ENCODE assay signal across 21 mouse cellular contexts in genomic region chr3:138498731-138499130, GRCm38 (mm10). TPM values are rescaled to one million over a fixed set of nuclear protein-coding genes. Genes with fewer than 3 reads are reported as not detected.
DNase-seq lines count a peak whose midpoint lies in the region; ATAC-seq and TF ChIP-seq lines count a peak whose summit lies in the region.
"Had no signal": no experiment of that assay in that cellular context is flagged by ENCODE, and none has a peak within 500 bp of the region (broad histone marks: within the 10 kb centered on the region; RNA-seq: fewer than 3 reads in every experiment).

No protein-coding gene starts in this region.

- WGBS in hindbrain, embryonic 10.5 days = 68% methylated on average over 4 of the region's 4 CpGs
- WGBS in hindbrain, embryonic 16.5 days = 74% methylated on average over 4 of the region's 4 CpGs
- WGBS in midbrain, embryonic 10.5 days = 68% methylated on average over 4 of the region's 4 CpGs
- 69% methylated on average over 4 of the region's 4 CpGs for WGBS in midbrain, embryonic 16.5 days
- 72% methylated on average over 4 of the region's 4 CpGs for WGBS in midbrain, embryonic 11.5 days
- 81% methylated on average over 4 of the region's 4 CpGs for WGBS in midbrain, postnatal 0 days

- TF ChIP-seq CTCF in midbrain, postnatal 0 days (IDR thresholded peaks at IDR 0.05) = no peak

- no peak overlapping the region for H3K4me3 ChIP-seq in hindbrain, embryonic 10.5 days
- no peak overlapping the region for H3K4me3 ChIP-seq in hindbrain, embryonic 16.5 days (ENCODE audit: low read length)
- no peak overlapping the region for H3K4me3 ChIP-seq in midbrain, embryonic 10.5 days
- H3K4me3 ChIP-seq in midbrain, embryonic 16.5 days (ENCODE audit: low read depth, low read length) = no peak overlapping the region
- H3K4me3 ChIP-seq in midbrain, embryonic 11.5 days (ENCODE audit: low read depth, low read length) = no peak overlapping the region
- H3K4me3 ChIP-seq in midbrain, postnatal 0 days (ENCODE audit: low read depth, low read length) = no peak overlapping the region

- H3K27ac ChIP-seq in hindbrain, embryonic 10.5 days = peak overlapping the region; percentile 82; the same call in 1 of the 2 replicates
- no peak overlapping the region for H3K27ac ChIP-seq in hindbrain, embryonic 16.5 days (ENCODE audit: low read depth, low read length)
- H3K27ac ChIP-seq in midbrain, embryonic 10.5 days (replicated peaks) = 0 out of 2 replicates have a peak overlapping the region, but pooled peaks have one; percentile 42
- no peak overlapping the region for H3K27ac ChIP-seq in midbrain, embryonic 16.5 days (ENCODE audit: low read length)
- no peak overlapping the region for H3K27ac ChIP-seq in midbrain, embryonic 11.5 days (ENCODE audit: low read depth, low read length)
- no peak overlapping the region for H3K27ac ChIP-seq in midbrain, postnatal 0 days (ENCODE audit: low read depth, low read length)

- no peak overlapping the region for H3K9ac ChIP-seq in hindbrain, embryonic 16.5 days (ENCODE audit: low read depth, low read length)
- H3K9ac ChIP-seq in midbrain, embryonic 16.5 days (ENCODE audit: low read depth, low read length) = no peak overlapping the region
- no peak overlapping the region for H3K9ac ChIP-seq in midbrain, embryonic 11.5 days (ENCODE audit: low read length)
- no peak overlapping the region for H3K9ac ChIP-seq in midbrain, postnatal 0 days (replicated peaks; ENCODE audit: low read length, poor library complexity, severe bottlenecking)

- intact Hi-C loops in heart, postnatal 25 days (cut with DNase I) = no loop called here

- ATAC-seq in hindbrain, embryonic 16.5 days = no peak
- ATAC-seq in midbrain, embryonic 16.5 days = no peak
- ATAC-seq in midbrain, embryonic 11.5 days (ENCODE audit: low FRiP score) = no peak
- ATAC-seq in midbrain, postnatal 0 days (ENCODE audit: low FRiP score) = no peak
- ATAC-seq: activated CD4-positive, CD25-positive, alpha-beta regulatory T cell, adult 4 months; CD4-positive, CD25-positive, alpha-beta regulatory T cell, adult 4 months; Patski had no signal

- H3K9me3 ChIP-seq in hindbrain, embryonic 10.5 days = no peaks in the 10 kb centered on the region
- no peaks in the 10 kb centered on the region for H3K9me3 ChIP-seq in hindbrain, embryonic 16.5 days (ENCODE audit: control insufficient read depth, low read length)
- H3K9me3 ChIP-seq in midbrain, embryonic 10.5 days (replicated peaks) = no peaks in the 10 kb centered on the region
- H3K9me3 ChIP-seq in midbrain, embryonic 16.5 days (replicated peaks; ENCODE audit: control insufficient read depth, low read length, poor library complexity, severe bottlenecking) = no peaks in the 10 kb centered on the region
- H3K9me3 ChIP-seq in midbrain, embryonic 11.5 days (ENCODE audit: control insufficient read depth, low read length) = no peaks in the 10 kb centered on the region
- no peaks in the 10 kb centered on the region for H3K9me3 ChIP-seq in midbrain, postnatal 0 days (ENCODE audit: low read length)
- H3K9me3 ChIP-seq: G1E had no signal

- peak; percentile 64 for DNase-seq in heart, adult 11 months
- DNase-seq in heart, postnatal 25 days (ENCODE audit: low spot score) = no peak
- no peak for DNase-seq in hindbrain, embryonic 10.5 days (ENCODE audit: low spot score)
- DNase-seq in midbrain, embryonic 10.5 days (ENCODE audit: low spot score) = no peak
- DNase-seq in midbrain, embryonic 11.5 days (ENCODE audit: low spot score, missing footprints) = peak; percentile 67
- no peak for DNase-seq in midbrain, postnatal 0 days (ENCODE audit: low spot score)
- DNase-seq: adrenal gland, adult 2 months; adrenal gland, adult 8-10 months; adrenal gland, postnatal 10 days; adrenal gland, postnatal 14 days; adrenal gland, postnatal 25 days; adrenal gland, postnatal 36 days; B cell, adult 2 months; cerebellum, adult 11 months; cerebellum, adult 11-12 months had no signal

- no peak overlapping the region for H3K4me2 ChIP-seq in hindbrain, embryonic 16.5 days (ENCODE audit: low read length)
- no peak overlapping the region for H3K4me2 ChIP-seq in midbrain, embryonic 16.5 days (ENCODE audit: low read length)
- H3K4me2 ChIP-seq in midbrain, embryonic 11.5 days = no peak overlapping the region
- no peak overlapping the region for H3K4me2 ChIP-seq in midbrain, postnatal 0 days (ENCODE audit: low read depth, low read length, poor library complexity, severe bottlenecking)

- no peaks in the 10 kb centered on the region for H3K36me3 ChIP-seq in hindbrain, embryonic 10.5 days
- no peaks in the 10 kb centered on the region for H3K36me3 ChIP-seq in hindbrain, embryonic 16.5 days (ENCODE audit: control insufficient read depth, insufficient read depth, low read length)
- no peaks in the 10 kb centered on the region for H3K36me3 ChIP-seq in midbrain, embryonic 10.5 days
- H3K36me3 ChIP-seq in midbrain, embryonic 16.5 days (ENCODE audit: control insufficient read depth, insufficient read depth, low read length) = no peaks in the 10 kb centered on the region
- H3K36me3 ChIP-seq in midbrain, embryonic 11.5 days (ENCODE audit: control insufficient read depth, insufficient read depth, low read length) = no peaks in the 10 kb centered on the region
- H3K36me3 ChIP-seq in midbrain, postnatal 0 days (ENCODE audit: insufficient read depth, low read length) = no peaks in the 10 kb centered on the region
- H3K36me3 ChIP-seq: G1E had no signal

- H3K4me1 ChIP-seq in hindbrain, embryonic 10.5 days (replicated peaks) = peaks cover 43% of the 10 kb centered on the region
- no peaks in the 10 kb centered on the region for H3K4me1 ChIP-seq in hindbrain, embryonic 16.5 days (ENCODE audit: control insufficient read depth, insufficient read depth, low read depth, low read length)
- peaks cover 38% of the 10 kb centered on the region for H3K4me1 ChIP-seq in midbrain, embryonic 10.5 days
- peaks cover 5% of the 10 kb centered on the region for H3K4me1 ChIP-seq in midbrain, embryonic 16.5 days (ENCODE audit: control insufficient read depth, insufficient read depth, low read length)
- peaks cover 16% of the 10 kb centered on the region; the same call in 1 of the 2 replicates for H3K4me1 ChIP-seq in midbrain, embryonic 11.5 days (ENCODE audit: control insufficient read depth, insufficient read depth, low read length)
- H3K4me1 ChIP-seq in midbrain, postnatal 0 days (ENCODE audit: insufficient read depth, low read length) = no peaks in the 10 kb centered on the region

- no peaks in the 10 kb centered on the region for H3K27me3 ChIP-seq in hindbrain, embryonic 10.5 days (ENCODE audit: insufficient read depth, poor library complexity, severe bottlenecking)
- H3K27me3 ChIP-seq in hindbrain, embryonic 16.5 days (replicated peaks; ENCODE audit: control insufficient read depth, insufficient read depth, low read length) = no peaks in the 10 kb centered on the region
- H3K27me3 ChIP-seq in midbrain, embryonic 10.5 days (ENCODE audit: low read depth, poor library complexity, severe bottlenecking) = no peaks in the 10 kb centered on the region
- no peaks in the 10 kb centered on the region for H3K27me3 ChIP-seq in midbrain, embryonic 16.5 days (ENCODE audit: control insufficient read depth, insufficient read depth, low read depth, low read length)
- no peaks in the 10 kb centered on the region for H3K27me3 ChIP-seq in midbrain, embryonic 11.5 days (ENCODE audit: control insufficient read depth, insufficient read depth, low read length)
- no peaks in the 10 kb centered on the region for H3K27me3 ChIP-seq in midbrain, postnatal 0 days (ENCODE audit: insufficient read depth, low read length)
- H3K27me3 ChIP-seq: Patski had no signal

RNA-seq across cellular contexts. Expression of gene Metap1, which starts 9.4 kb away (rescaled TPM):
- 10 to 100 TPM; 36.7 to 39.3 TPM for total RNA-seq in heart, postnatal 25 days (2021)
- polyA plus RNA-seq in hindbrain, embryonic 10.5 days (2016; fragmentation: Nextera tagmentation; extraction: Ambion mirVana) = 51.3 and 53.8 TPM in 2 replicates
- 45.7 and 47.5 TPM in 2 replicates for polyA plus RNA-seq in hindbrain, embryonic 16.5 days (2015; fragmentation: Nextera tagmentation; extraction: Ambion mirVana)
- polyA plus RNA-seq in midbrain, embryonic 10.5 days (2016; fragmentation: Nextera tagmentation; extraction: Ambion mirVana) = 47.9 and 48.0 TPM in 2 replicates
- polyA plus RNA-seq in midbrain, embryonic 16.5 days (2015; fragmentation: Nextera tagmentation; extraction: Ambion mirVana) = 49.2 and 50.2 TPM in 2 replicates
- polyA plus RNA-seq in midbrain, embryonic 11.5 days (2014; fragmentation: Nextera tagmentation; extraction: Ambion mirVana) = 49.2 and 53.7 TPM in 2 replicates
- total RNA-seq in midbrain, postnatal 0 days (2014; rRNA removed) = 50.7 and 60.4 TPM in 2 replicates
- polyA plus RNA-seq in midbrain, postnatal 0 days (2015; fragmentation: Nextera tagmentation; extraction: Ambion mirVana) = 49.8 and 51.0 TPM in 2 replicates

RNA-seq across cellular contexts. Expression of gene Eif4e, which starts 27.2 kb away (rescaled TPM):
- total RNA-seq in heart, postnatal 25 days (2021) = 100 to 1,000 TPM; 171 to 172 TPM
- 370 and 465 TPM in 2 replicates for polyA plus RNA-seq in hindbrain, embryonic 10.5 days (2016; fragmentation: Nextera tagmentation; extraction: Ambion mirVana)
- 315 and 352 TPM in 2 replicates for polyA plus RNA-seq in hindbrain, embryonic 16.5 days (2015; fragmentation: Nextera tagmentation; extraction: Ambion mirVana)
- 482 and 499 TPM in 2 replicates for polyA plus RNA-seq in midbrain, embryonic 10.5 days (2016; fragmentation: Nextera tagmentation; extraction: Ambion mirVana)
- polyA plus RNA-seq in midbrain, embryonic 16.5 days (2015; fragmentation: Nextera tagmentation; extraction: Ambion mirVana) = 352 and 365 TPM in 2 replicates
- 493 and 516 TPM in 2 replicates for polyA plus RNA-seq in midbrain, embryonic 11.5 days (2014; fragmentation: Nextera tagmentation; extraction: Ambion mirVana)
- 91.4 and 104 TPM in 2 replicates for total RNA-seq in midbrain, postnatal 0 days (2014; rRNA removed)
- 293 and 309 TPM in 2 replicates for polyA plus RNA-seq in midbrain, postnatal 0 days (2015; fragmentation: Nextera tagmentation; extraction: Ambion mirVana)

RNA-seq across cellular contexts. Expression of gene Adh5, which starts 55.8 kb away (rescaled TPM):
- total RNA-seq in heart, postnatal 25 days (2021) = 10 to 100 TPM; 89.9 to 90.2 TPM
- 255 and 261 TPM in 2 replicates for polyA plus RNA-seq in hindbrain, embryonic 10.5 days (2016; fragmentation: Nextera tagmentation; extraction: Ambion mirVana)
- 190 and 191 TPM in 2 replicates for polyA plus RNA-seq in hindbrain, embryonic 16.5 days (2015; fragmentation: Nextera tagmentation; extraction: Ambion mirVana)
- 266 and 280 TPM in 2 replicates for polyA plus RNA-seq in midbrain, embryonic 10.5 days (2016; fragmentation: Nextera tagmentation; extraction: Ambion mirVana)
- 192 and 203 TPM in 2 replicates for polyA plus RNA-seq in midbrain, embryonic 16.5 days (2015; fragmentation: Nextera tagmentation; extraction: Ambion mirVana)
- 279 and 283 TPM in 2 replicates for polyA plus RNA-seq in midbrain, embryonic 11.5 days (2014; fragmentation: Nextera tagmentation; extraction: Ambion mirVana)
- 93.2 and 96.8 TPM in 2 replicates for total RNA-seq in midbrain, postnatal 0 days (2014; rRNA removed)
- 163 and 176 TPM in 2 replicates for polyA plus RNA-seq in midbrain, postnatal 0 days (2015; fragmentation: Nextera tagmentation; extraction: Ambion mirVana)

Comparison
In these comparisons a context has a peak if more than half of its experiments do, and no peak if none do; other contexts are left out.
1. DNase-seq: peak in heart, adult 11 months (single experiment) and midbrain, embryonic 11.5 days (single experiment); none in heart, postnatal 25 days (single experiment), hindbrain, embryonic 10.5 days (single experiment), midbrain, embryonic 10.5 days (single experiment) and midbrain, postnatal 0 days (single experiment).
2. H3K27ac ChIP-seq: peak in hindbrain, embryonic 10.5 days (single experiment) and midbrain, embryonic 10.5 days (single experiment); none in hindbrain, embryonic 16.5 days (single experiment), midbrain, embryonic 16.5 days (single experiment), midbrain, embryonic 11.5 days (single experiment) and midbrain, postnatal 0 days (single experiment).